Mouse (Mus musculus): Measurements from ENCODE around the gene Mfsd13b. TPM values are rescaled to one million over a fixed set of nuclear protein-coding genes. Genes with fewer than 3 reads are reported as not detected.
A peak's percentile ranks its signal among the peaks of the same experiment; 100 is the strongest.

The Mfsd13b gene
- polyA plus RNA-seq, 1 experiment: not detected

DNA sequence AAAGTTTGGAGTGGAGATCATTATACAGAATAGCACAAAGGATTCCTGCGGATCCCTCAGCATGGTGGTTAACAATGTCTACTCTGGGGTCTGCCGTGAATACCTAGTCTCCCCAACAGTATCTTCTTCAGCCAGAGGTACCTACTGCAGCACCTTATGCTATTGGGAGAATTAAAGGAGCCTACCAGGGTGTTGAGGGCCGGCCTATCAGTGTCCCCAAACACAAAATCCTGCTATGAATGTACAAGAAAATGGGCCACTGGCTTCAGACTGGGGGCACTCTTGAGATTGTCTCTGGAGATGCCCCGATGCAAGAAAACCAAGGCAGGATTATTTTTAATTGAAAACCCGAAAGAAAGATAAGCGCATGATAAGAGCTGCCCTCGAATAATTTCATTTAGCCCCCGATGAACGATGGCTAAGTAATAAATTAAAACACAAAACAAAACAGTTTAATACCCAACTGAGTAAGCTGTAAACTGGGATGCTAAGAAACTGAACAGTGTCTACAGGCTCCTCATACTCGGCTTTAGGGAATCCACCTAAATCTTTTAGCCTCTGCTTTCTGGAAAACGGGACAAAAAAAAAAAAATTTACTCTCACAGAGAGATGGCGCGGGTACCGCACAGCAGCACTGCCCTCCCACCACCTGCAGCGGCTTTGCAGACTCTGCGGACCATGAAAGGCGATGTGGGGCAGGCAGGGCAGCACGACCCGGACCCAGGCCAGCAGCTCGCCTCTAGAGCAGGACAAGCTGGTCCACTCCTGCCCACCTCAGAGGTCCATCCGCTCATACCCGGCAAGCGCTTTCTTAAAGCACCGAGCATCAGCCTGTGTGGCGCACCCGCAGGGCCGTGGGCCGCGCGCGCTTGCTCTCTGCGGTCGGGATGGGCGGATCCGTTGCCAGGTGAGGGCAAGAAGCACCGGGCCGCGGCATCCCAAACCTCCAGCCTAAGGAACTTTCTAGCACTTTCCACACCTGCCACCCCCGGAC lies 1.1 kb upstream of the Mfsd13b start:
- Histone ChIP-seq H3K27me3 (replicated peaks) (peaks cover 4% of the 10 kb centered on the region), H3K9me3 (no peaks in the 10 kb centered on the region), H3K4me1 (peaks cover 51% of the 10 kb centered on the region), H3K36me3 (replicated peaks; ENCODE audit: low read length) (no peaks in the 10 kb centered on the region), H3K4me3 (replicated peaks) (peak overlapping the region; percentile 96)
- TF ChIP-seq GATA1 (IDR thresholded peaks at IDR 0.05; ENCODE audit: borderline replicate concordance, low read length) (no peak), FLI1 (IDR thresholded peaks at IDR 0.05; ENCODE audit: low read length) (no peak)

DNA sequence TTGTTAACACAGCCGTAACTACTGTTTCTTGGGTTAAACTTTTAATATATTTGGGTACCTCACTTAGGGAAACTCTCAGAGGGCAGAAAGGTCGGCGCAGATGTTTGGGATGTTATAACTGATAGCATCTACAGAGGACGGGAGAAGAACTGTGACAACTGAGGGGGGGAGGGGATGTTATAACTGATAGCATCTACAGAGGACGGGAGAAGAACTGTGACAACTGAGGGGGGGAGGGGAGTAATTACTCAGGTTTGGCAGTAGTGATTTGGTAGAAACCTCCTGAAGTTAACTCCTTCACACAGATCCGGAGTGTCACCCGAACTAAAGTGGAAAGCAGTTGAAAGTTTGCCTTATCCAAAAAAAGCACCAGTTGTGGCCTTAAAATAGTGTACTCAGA lies 659 bp downstream of the Mfsd13b start:
- peak overlapping the region; percentile 96 for H3K4me3 ChIP-seq (replicated peaks)
- peaks cover 42% of the 10 kb centered on the region for H3K4me1 ChIP-seq
- no peak for TF ChIP-seq GATA1 (IDR thresholded peaks at IDR 0.05; ENCODE audit: borderline replicate concordance, low read length)
- no peak for TF ChIP-seq FLI1 (IDR thresholded peaks at IDR 0.05; ENCODE audit: low read length)
- no peaks in the 10 kb centered on the region for H3K36me3 ChIP-seq (replicated peaks; ENCODE audit: low read length)
- no peaks in the 10 kb centered on the region for H3K9me3 ChIP-seq
- peaks cover 6% of the 10 kb centered on the region for H3K27me3 ChIP-seq (replicated peaks)

DNA sequence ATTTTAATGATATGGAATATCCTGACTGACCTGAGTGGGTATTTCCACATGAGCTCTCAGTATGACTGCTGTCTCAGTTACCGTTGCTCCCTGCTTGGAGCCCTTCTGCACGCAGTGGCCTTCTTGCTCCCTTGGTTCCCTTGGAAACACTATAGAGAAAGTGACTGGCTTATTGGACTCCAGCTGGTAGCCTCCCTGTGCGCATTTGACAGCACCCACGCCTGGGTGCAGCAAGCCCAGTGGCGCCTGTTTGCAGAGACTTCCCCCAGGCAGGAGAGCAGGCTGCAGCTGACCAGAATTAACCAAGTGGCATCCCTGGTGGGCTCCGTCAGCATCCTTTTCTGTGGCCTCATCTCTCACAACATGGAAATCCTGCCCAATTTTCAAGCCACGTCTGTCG lies 8.9 kb downstream of the Mfsd13b start:
- Histone ChIP-seq H3K4me1 (peaks cover 5% of the 10 kb centered on the region), H3K4me3 (replicated peaks) (no peak overlapping the region), H3K27me3 (replicated peaks) (peaks cover 11% of the 10 kb centered on the region), H3K36me3 (replicated peaks; ENCODE audit: low read length) (no peaks in the 10 kb centered on the region), H3K9me3 (peaks cover 3% of the 10 kb centered on the region; the same call in 1 of the 2 replicates)
- no peak for TF ChIP-seq FLI1 (IDR thresholded peaks at IDR 0.05; ENCODE audit: low read length)
- TF ChIP-seq GATA1 (IDR thresholded peaks at IDR 0.05; ENCODE audit: borderline replicate concordance, low read length): no peak

DNA sequence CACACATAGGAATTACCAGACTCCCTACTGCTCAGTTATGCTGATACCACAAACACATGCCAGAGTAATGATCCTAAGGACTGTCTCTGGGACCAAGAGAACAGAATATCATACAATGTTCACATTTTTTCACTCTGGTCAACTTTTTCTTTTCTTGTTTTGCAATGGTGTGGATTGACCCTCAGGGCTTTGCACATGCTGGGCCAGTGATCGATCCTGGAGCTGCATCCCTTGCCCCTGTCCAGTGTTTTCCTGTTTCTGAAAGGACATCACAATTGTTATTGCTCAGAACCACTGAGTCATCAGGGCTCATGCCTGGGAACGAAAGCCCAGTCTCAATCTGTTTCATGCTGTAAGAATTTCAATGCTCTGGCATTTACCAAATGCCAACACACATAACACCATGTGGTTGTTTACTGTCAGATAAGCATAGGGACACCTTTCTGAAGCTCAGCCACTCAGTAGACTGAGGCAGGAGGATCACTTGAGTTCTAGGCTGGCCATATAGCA lies 16.8 kb downstream of the Mfsd13b start:
- Histone ChIP-seq H3K36me3 (replicated peaks; ENCODE audit: low read length) (no peaks in the 10 kb centered on the region), H3K4me3 (replicated peaks) (no peak overlapping the region), H3K27me3 (replicated peaks) (peaks cover 9% of the 10 kb centered on the region), H3K4me1 (peaks cover 11% of the 10 kb centered on the region), H3K9me3 (peaks cover 4% of the 10 kb centered on the region; the same call in 1 of the 2 replicates)
- TF ChIP-seq GATA1 (IDR thresholded peaks at IDR 0.05; ENCODE audit: borderline replicate concordance, low read length) (no peak), FLI1 (IDR thresholded peaks at IDR 0.05; ENCODE audit: low read length) (no peak)

DNA sequence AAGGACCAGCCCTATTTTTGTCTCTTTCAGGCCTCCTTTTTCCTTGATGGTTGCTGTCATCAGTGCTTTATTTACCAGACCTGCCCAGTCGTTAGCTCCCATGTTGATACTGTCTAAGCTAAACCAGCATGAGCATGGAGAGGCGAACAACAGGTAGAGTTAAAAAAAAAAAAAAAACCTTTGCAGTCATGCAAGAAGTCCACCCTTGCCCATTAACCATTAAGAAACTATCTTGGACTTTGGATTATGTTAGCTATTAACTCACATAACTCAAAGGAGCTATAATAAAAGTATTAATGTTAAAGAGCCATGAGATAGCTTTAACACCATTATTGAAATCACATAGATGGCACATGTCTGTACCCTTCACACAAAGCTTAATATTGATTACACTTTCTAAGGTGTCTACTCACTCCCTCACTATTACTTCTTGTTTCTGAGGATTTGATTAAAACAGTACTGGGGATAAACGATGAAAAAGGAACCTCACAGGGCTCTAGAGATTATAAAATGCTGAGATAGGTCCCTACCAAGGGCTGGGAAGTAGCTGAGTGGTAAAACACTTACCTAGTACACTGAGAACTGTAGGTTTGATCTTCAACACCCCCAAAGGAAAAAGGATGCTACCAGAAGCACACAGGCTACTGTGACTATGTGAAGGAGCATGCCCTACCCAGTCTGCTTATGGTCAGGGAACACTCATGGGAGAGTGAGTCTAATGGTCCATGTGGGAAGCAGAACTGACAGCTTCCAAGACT lies 17.9 kb downstream of the Mfsd13b start:
- H3K4me1 ChIP-seq: peaks cover 9% of the 10 kb centered on the region; the same call in 1 of the 2 replicates
- TF ChIP-seq GATA1 (IDR thresholded peaks at IDR 0.05; ENCODE audit: borderline replicate concordance, low read length): no peak
- no peak for TF ChIP-seq FLI1 (IDR thresholded peaks at IDR 0.05; ENCODE audit: low read length)
- peaks cover 4% of the 10 kb centered on the region; the same call in 1 of the 2 replicates for H3K9me3 ChIP-seq
- no peaks in the 10 kb centered on the region for H3K36me3 ChIP-seq (replicated peaks; ENCODE audit: low read length)
- H3K4me3 ChIP-seq (replicated peaks): no peak overlapping the region
- peaks cover 9% of the 10 kb centered on the region for H3K27me3 ChIP-seq (replicated peaks)

DNA sequence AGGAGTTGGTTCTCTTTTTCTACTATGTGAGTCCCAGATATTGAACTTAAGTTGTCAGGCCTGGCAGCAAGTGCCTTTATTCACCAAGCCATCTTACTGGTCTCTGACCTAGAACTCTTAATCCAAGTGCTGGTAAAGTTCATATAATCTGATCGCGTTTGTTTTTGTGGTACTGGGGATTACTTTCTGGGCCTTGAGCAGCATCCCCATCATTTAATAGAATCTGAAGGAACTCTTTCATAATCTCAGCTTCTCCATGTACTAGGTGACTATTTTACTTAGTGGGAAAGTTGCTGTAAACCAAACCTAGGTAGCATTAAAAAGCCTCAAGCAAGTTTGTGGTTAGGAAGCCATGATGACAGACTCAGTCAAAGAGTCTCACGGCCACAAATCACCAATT lies 19.6 kb downstream of the Mfsd13b start:
- Histone ChIP-seq H3K4me1 (peaks cover 9% of the 10 kb centered on the region; the same call in 1 of the 2 replicates), H3K36me3 (replicated peaks; ENCODE audit: low read length) (no peaks in the 10 kb centered on the region), H3K27me3 (replicated peaks) (peaks cover 15% of the 10 kb centered on the region), H3K4me3 (replicated peaks) (no peak overlapping the region), H3K9me3 (peaks cover 4% of the 10 kb centered on the region; the same call in 1 of the 2 replicates)
- TF ChIP-seq FLI1 (IDR thresholded peaks at IDR 0.05; ENCODE audit: low read length): no peak
- no peak for TF ChIP-seq GATA1 (IDR thresholded peaks at IDR 0.05; ENCODE audit: borderline replicate concordance, low read length)

DNA sequence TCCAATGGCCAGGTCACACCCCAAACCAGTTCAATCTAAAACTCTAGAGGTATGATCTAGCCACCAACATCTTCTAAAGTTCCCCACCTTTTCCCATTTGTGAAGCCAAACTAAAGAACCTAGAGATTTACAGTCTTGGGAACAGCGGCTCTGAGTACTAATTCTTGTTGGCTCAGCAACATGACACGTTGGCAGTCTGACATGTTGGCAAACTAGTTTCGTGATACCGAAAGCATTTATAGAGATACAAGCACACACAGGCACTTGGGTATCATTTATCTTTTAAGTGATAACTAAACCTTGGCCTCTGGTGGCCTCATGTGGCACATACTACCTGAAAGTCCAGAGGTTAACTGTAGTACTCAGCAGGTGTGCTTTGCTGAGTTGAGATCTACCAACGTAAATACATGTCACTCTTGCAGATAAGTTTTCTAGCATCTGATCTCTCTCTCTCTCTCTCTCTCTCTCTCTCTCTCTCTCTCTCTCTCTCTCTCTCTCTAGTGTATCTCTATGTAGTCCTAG lies 20.2 kb downstream of the Mfsd13b start:
- H3K36me3 ChIP-seq (replicated peaks; ENCODE audit: low read length): no peaks in the 10 kb centered on the region
- peaks cover 4% of the 10 kb centered on the region; the same call in 1 of the 2 replicates for H3K9me3 ChIP-seq
- H3K4me3 ChIP-seq (replicated peaks): no peak overlapping the region
- no peak for TF ChIP-seq GATA1 (IDR thresholded peaks at IDR 0.05; ENCODE audit: borderline replicate concordance, low read length)
- TF ChIP-seq FLI1 (IDR thresholded peaks at IDR 0.05; ENCODE audit: low read length): no peak
- H3K4me1 ChIP-seq: peaks cover 9% of the 10 kb centered on the region; the same call in 1 of the 2 replicates
- peaks cover 15% of the 10 kb centered on the region for H3K27me3 ChIP-seq (replicated peaks)

DNA sequence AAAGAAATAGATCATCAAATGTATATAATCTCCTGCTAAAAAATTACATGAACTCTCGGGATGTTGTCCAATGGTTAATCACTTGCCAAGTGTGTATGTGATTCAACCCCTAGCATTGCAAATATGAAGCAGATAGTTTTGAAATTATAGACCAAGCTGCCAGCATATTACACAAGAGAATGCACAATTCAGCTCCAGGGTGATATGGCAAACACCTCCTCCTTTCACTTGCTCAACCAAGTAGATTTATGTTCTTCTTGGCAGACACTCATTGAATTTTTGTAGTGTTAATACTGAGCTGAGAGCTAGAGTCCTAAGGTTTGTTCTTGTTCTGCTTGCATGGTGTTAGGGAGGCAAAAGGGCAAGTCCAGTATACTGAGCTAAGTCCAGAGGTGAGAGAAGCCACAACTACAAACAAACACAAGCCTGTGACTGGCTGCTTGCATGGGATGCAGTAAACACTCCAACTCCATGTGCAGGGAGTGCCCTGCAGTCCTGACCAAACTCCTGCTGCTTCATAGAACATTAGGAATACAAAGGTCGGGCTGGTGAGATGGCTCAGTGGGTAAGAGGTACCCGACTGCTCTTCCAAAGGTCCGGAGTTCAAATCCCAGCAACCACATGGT lies 21.6 kb downstream of the Mfsd13b start:
- Histone ChIP-seq H3K27me3 (replicated peaks) (peaks cover 15% of the 10 kb centered on the region), H3K36me3 (replicated peaks; ENCODE audit: low read length) (no peaks in the 10 kb centered on the region), H3K4me3 (replicated peaks) (no peak overlapping the region), H3K9me3 (no peaks in the 10 kb centered on the region), H3K4me1 (0 out of 2 replicates have a peak, but pooled peaks cover 4% of the 10 kb centered on the region)
- TF ChIP-seq FLI1 (IDR thresholded peaks at IDR 0.05; ENCODE audit: low read length): no peak
- TF ChIP-seq GATA1 (IDR thresholded peaks at IDR 0.05; ENCODE audit: borderline replicate concordance, low read length): no peak
